Mouse (Mus musculus): Measurements from ENCODE around the gene 6820408C15Rik.

The 6820408C15Rik gene

DNA sequence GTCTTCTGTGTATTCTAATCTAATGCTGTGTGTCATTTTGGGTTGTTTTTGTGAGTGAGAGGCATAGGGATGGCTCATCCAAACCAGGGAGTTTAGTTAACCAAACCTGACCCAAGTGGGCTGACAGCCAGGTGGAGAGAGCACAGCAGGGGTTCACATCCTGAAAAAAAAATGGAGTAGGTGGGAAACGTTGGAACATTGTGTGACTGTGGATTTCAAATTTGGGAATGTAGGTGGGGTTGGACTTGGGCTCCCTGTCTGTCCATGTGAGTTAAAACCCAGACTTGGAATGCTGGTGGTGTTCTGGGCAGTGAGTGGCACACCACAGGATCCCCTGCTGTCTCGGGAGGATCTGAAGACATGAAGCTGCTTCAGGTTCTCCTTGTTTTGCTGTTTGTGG lies 61.4 kb downstream of the 6820408C15Rik start, which contains the start of gene Defb20:
Gene Defb20 (plus strand): TSS at position 301 of the 400 bp plus-strand sequence.
- DNase-seq, result no peak

DNA sequence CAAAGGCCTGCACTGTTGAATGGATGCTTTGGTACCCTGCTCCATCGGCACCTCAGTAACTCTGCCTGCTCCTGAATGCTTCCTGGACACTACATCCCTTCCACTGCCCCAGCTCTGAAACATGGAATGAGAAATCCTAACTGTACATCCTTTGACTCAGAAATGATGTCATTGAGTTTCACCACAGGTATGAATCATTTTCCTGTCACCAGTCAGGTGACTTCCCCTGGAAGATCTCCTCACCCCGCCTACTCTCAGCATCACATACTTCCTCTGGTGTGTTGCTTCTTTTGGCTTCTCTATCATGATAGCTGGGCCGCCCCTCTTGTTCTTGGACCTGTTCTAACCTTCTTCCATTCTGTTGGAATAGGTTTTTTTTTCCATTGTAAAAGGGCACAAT lies 65.5 kb downstream of the 6820408C15Rik start:
- DNase-seq, result no peak

DNA sequence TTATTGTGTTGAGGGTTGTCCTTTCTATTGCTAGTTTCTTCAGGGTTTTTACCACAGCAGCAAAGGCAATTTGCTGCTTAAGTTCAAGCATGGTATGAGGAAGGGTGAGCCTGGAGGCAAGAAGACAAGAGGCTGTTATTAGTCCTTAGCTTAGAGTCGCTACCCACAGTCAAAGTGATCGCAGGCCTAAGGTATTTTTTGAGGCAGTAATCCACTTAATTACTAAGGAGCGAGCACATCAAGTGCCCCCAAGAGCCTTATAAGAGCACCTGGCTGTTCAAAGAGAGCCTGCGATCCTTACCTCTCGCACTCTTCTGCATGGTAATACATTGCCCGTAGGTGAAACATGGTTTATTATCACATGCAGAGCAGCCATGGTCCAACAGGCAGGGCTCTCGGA lies 66.3 kb downstream of the 6820408C15Rik start:
- DNase-seq, result no peak

DNA sequence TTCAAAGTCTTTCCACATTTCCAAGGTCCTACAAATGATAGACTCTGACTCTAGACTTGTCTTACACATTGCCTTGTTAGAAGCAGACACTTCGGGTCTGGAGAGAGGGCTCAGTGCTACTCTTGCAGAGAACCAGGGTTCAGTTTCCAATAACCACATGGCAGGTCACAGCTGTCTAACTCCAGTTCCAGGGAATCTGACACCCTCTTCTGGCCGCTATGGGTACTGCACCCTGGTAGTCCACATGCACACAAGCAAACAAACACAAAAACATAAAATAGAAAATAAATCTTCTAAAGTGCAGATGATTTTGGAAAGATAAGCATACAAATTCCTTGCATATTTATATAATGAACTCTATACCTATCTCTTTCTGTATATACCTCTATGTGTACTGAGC lies 71.6 kb downstream of the 6820408C15Rik start:
- peak in 1 of 2 experiments; percentile 17 for DNase-seq

DNA sequence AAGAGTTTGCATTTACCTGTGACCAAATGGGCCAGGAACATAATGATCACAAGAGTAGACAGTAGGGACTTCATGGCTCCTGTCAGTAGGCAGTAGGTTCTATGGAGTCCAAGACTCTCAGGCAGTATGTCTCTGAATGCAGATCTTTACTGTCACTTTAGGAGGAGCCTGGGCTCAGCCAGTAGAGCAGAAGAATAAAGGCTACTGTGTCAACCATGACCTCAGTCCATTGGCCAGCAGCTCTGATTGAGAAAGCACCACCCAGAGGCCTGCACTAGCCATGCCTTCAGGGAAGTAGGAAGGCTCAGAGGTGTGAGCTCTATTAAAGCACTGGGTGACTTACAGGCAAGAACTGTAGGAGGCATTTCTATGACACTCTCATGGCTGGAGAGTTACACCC lies 74.7 kb downstream of the 6820408C15Rik start, which contains the start of gene Defb22:
Gene Defb22 (minus strand): TSS at position 101 of the 400 bp plus-strand sequence.
- DNase-seq, result no peak

DNA sequence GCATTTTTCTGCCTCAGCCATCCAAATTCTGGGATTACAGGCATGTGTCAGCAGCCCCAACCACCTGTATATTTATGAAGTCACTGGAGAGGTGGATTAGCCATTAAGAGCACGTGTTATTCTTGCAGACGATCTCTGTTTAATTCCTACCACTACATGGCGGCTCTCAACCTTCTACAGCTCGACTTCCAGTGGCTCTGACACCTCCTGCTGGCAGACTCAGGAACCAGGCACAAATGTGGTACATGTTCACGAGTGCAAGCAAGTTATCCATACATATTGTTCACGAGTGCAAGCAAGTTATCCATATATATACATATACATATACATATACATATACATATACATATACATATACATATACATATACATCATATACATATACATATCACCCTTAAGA lies 77.8 kb downstream of the 6820408C15Rik start:
- DNase-seq, result no peak

All from kidney, postnatal 36 days (tissue).